Mouse (Mus musculus) thymus, postnatal 0 days (tissue): Measurements from ENCODE around the gene Lrrc8d. TPM values are rescaled to one million over a fixed set of nuclear protein-coding genes. Genes with fewer than 3 reads are reported as not detected.
A peak's percentile ranks its signal among the peaks of the same experiment; 100 is the strongest.

ENCODE experiments used
- DNase-seq: peaks from one replicate; pipeline ENCODE4 v3.0.0-alpha.2; 2015; ENCODE audit warnings: low spot score
- polyA plus RNA-seq: library from polyadenylated mRNA; unstranded; fragments of >200 nt; fragmentation: Nextera tagmentation; extraction: Ambion mirVana; gene quantifications from 2 replicates; pipeline ENCODE4 v1.2.1, GENCODE M21; 2015

Gene Lrrc8d
- polyA plus RNA-seq, 1 experiment from 2014 or later: 11.1 TPM

- no peak for DNase-seq
Measured at GRCm38 (mm10) chr5:105813974-105814373, 114.2 kb downstream of the Lrrc8d start.

GRCm38 (mm10) chr5:105816118-105816517 lies 116.3 kb downstream of the Lrrc8d start:
- no peak for DNase-seq

GRCm38 (mm10) chr5:105817248-105817976 lies 117.6 kb downstream of the Lrrc8d start:
- no peak for DNase-seq

- no peak for DNase-seq
Measured at GRCm38 (mm10) chr5:105818411-105818810, 118.6 kb downstream of the Lrrc8d start.

GRCm38 (mm10) chr5:105821390-105821789 lies 121.6 kb downstream of the Lrrc8d start:
- no peak for DNase-seq

GRCm38 (mm10) chr5:105822521-105823498 lies 123.0 kb downstream of the Lrrc8d start:
- DNase-seq: no peak

GRCm38 (mm10) chr5:105824282-105824681 lies 124.5 kb downstream of the Lrrc8d start:
- DNase-seq: no peak

GRCm38 (mm10) chr5:105824827-105825226 lies 125.1 kb downstream of the Lrrc8d start:
- no peak for DNase-seq

GRCm38 (mm10) chr5:105826916-105827510 lies 127.2 kb downstream of the Lrrc8d start:
- no peak for DNase-seq

- no peak for DNase-seq
Measured at GRCm38 (mm10) chr5:105828050-105828449, 128.3 kb downstream of the Lrrc8d start.

- DNase-seq: no peak
Measured at GRCm38 (mm10) chr5:105829008-105829586, 129.3 kb downstream of the Lrrc8d start.

GRCm38 (mm10) chr5:105832140-105832539 lies 132.4 kb downstream of the Lrrc8d start:
- no peak for DNase-seq

GRCm38 (mm10) chr5:105833923-105834322 lies 134.2 kb downstream of the Lrrc8d start:
- no peak for DNase-seq

GRCm38 (mm10) chr5:105836006-105836405 lies 136.2 kb downstream of the Lrrc8d start:
- DNase-seq: no peak

- DNase-seq: no peak
Measured at GRCm38 (mm10) chr5:105839740-105840310, 140.1 kb downstream of the Lrrc8d start.

GRCm38 (mm10) chr5:105844044-105844753 lies 144.4 kb downstream of the Lrrc8d start:
- DNase-seq: no peak

GRCm38 (mm10) chr5:105845041-105845440 lies 145.3 kb downstream of the Lrrc8d start:
- no peak for DNase-seq

- no peak for DNase-seq
Measured at GRCm38 (mm10) chr5:105847726-105848125, 148.0 kb downstream of the Lrrc8d start.

GRCm38 (mm10) chr5:105849222-105849621 lies 149.5 kb downstream of the Lrrc8d start:
- DNase-seq: peak; percentile 81

GRCm38 (mm10) chr5:105849643-105850042 lies 149.9 kb downstream of the Lrrc8d start:
- DNase-seq: no peak
